Mouse (Mus musculus) MEL (cell line): ENCODE measurements at regions not wholly inside any gene's neighbourhood (a gene's known extent, or its start where the extent isn't known, plus 50 kb on each side); places are given as distances from the start of the nearest gene placed in this dataset.

Experiments
- BHLHE40 ChIP-seq: IDR thresholded peaks from 2 replicates; pipeline ENCODE4 v1.6.1; 2012; ENCODE audit warnings: low read depth, mild to moderate bottlenecking, inconsistent platforms, low read length, improper control_type of control experiment, borderline replicate concordance
- EP300 ChIP-seq, 2 experiments: IDR thresholded peaks; 2 replicates each; pipeline ENCODE4 v1.6.1; 2011; ENCODE audit warnings: improper control_type of control experiment in 2 of 2, low read length in 2 of 2, low read depth in 1 of 2, mild to moderate bottlenecking in 1 of 2
- POLR2A ChIP-seq, 2 experiments: IDR thresholded peaks; 2 replicates each; pipeline ENCODE4 v1.6.1; 2011 to 2012; ENCODE audit warnings: low read length in 2 of 2, mild to moderate bottlenecking in 2 of 2, control low read depth in 1 of 2, improper control_type of control experiment in 1 of 2, low read depth in 1 of 2, moderate library complexity in 1 of 2; ENCODE audit not compliant: control insufficient read depth in 1 of 2, insufficient read depth in 1 of 2, poor library complexity in 1 of 2

- TF ChIP-seq EP300 (IDR thresholded peaks at IDR 0.05; ENCODE audit: low read depth in 1 of 2, low read length in 2 of 2) (no peak), BHLHE40 (no peak), POLR2A (IDR thresholded peaks at IDR 0.05; ENCODE audit: control insufficient read depth in 1 of 2, insufficient read depth in 1 of 2, low read depth in 1 of 2, low read length in 2 of 2, poor library complexity in 1 of 2) (no peak)
Observed at GRCm38 (mm10) chr14:48826421-48826820, 152.8 kb upstream of the Otx2 start.
